Mouse (Mus musculus) heart, adult 2 months (tissue): Measurements from ENCODE around the gene 3110040M04Rik. TPM values are rescaled to one million over a fixed set of nuclear protein-coding genes. Genes with fewer than 3 reads are reported as not detected.

ENCODE experiments used
- DNase-seq, 2 experiments: peaks; one replicate each; pipeline ENCODE4 v3.0.0; 2021
- H3K27ac ChIP-seq: fragments of 200-600 bp; 2 replicates; pipeline ENCODE4 v1.8.1; 2022
- H3K27me3 ChIP-seq: fragments of 200-500 bp; 2 replicates; pipeline ENCODE4 v1.6.1; 2012; ENCODE audit warnings: mild to moderate bottlenecking, low read length, inconsistent platforms, mixed read lengths; ENCODE audit not compliant: control insufficient read depth, insufficient read depth
- H3K36me3 ChIP-seq: fragments of 200-500 bp; 2 replicates; pipeline ENCODE4 v1.6.1; 2012; ENCODE audit warnings: low read length, inconsistent platforms; ENCODE audit not compliant: control insufficient read depth, insufficient read depth
- H3K4me1 ChIP-seq: fragments of 200-500 bp; 2 replicates; pipeline ENCODE4 v1.6.1; 2011; ENCODE audit warnings: low read length; ENCODE audit not compliant: control insufficient read depth, insufficient read depth
- H3K4me3 ChIP-seq: fragments of 200-600 bp; 2 replicates; pipeline ENCODE4 v1.8.1; 2022
- H3K79me2 ChIP-seq: fragments of 200-500 bp; replicated peaks from 2 replicates; pipeline ENCODE4 v1.6.1; 2012; ENCODE audit warnings: mild to moderate bottlenecking, inconsistent platforms, low read length, moderate library complexity, mixed read lengths; ENCODE audit not compliant: control insufficient read depth, insufficient read depth
- H3K9ac ChIP-seq: fragments of 200-500 bp; 2 replicates; pipeline ENCODE4 v1.6.1; 2012; ENCODE audit warnings: low read depth, mild to moderate bottlenecking, control low read depth, inconsistent platforms, low read length, mixed read lengths
- CTCF ChIP-seq: fragments of 200-600 bp; IDR thresholded peaks from 2 replicates; pipeline ENCODE4 v1.8.1; 2022; ENCODE audit warnings: antibody characterized with exemption, mild to moderate bottlenecking, moderate library complexity
- EP300 ChIP-seq: fragments of 200-500 bp; IDR thresholded peaks from 2 replicates; pipeline ENCODE4 v1.6.1; 2011; ENCODE audit warnings: low read depth, low read length, control low read depth; ENCODE audit not compliant: insufficient read depth
- POLR2A ChIP-seq: fragments of 200-500 bp; IDR thresholded peaks from 2 replicates; pipeline ENCODE4 v1.6.1; 2011; ENCODE audit warnings: mild to moderate bottlenecking, low read depth, low read length, control low read depth; ENCODE audit not compliant: insufficient read depth
- WGBS: fragments of 180-500 bp; shearing (Covaris S2); methylation state at CpG from one replicate; pipeline ENCODE4 v1.1.7; 2018; 5-methylcytosine and 5-hydroxymethylcytosine counted together
- intact Hi-C: fragments of 180-260 bp; cut with DNase I; formaldehyde crosslinking; loops from one replicate; pipeline ENCODE4 v1.15.1; 2025
- polyA plus RNA-seq: library from polyadenylated mRNA; depleted of rRNA; stranded (reverse); fragments of >200 nt; gene quantifications from 2 replicates; pipeline ENCODE4 v1.2.3, GENCODE M21; 2012
- total RNA-seq, 2 experiments: library from RNA; stranded (reverse); gene quantifications; 2 replicates each; pipeline ENCODE4 v1.2.3; 2021

The 3110040M04Rik gene
- total and polyA plus RNA-seq, 3 experiments, result not detected

DNA sequence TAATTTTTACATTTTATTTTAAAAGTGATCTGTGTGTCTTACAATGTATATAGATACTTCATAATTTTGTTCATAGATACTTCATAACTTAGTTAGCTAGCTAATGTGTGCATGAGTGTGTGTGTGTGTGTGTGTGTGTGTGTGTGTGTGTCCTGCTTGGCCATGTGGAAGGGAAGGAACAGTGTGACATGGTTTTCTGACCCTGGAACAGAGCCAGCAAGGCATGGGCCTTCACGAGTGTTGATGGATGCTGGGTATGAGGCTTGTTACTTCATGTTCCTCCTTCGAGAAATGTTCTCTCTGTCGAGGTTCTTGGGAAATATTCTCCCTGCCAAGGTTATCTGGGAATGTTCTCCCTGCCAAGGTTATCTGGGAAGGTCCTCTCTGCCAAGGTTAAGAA lies 29.8 kb downstream of the 3110040M04Rik start:
- Histone ChIP-seq H3K4me1 (peaks cover 6% of the 10 kb centered on the region), H3K27me3 (no peaks in the 10 kb centered on the region), H3K9ac (no peak overlapping the region), H3K79me2 (no peaks in the 10 kb centered on the region), H3K27ac (no peak overlapping the region), H3K36me3 (no peaks in the 10 kb centered on the region), H3K4me3 (no peak overlapping the region)
- 52% methylated on average over 3 of the region's 3 CpGs for WGBS
- TF ChIP-seq CTCF (no peak), EP300 (no peak), POLR2A (no peak)
- intact Hi-C loops, result no loop called here
- DNase-seq, result no peak

DNA sequence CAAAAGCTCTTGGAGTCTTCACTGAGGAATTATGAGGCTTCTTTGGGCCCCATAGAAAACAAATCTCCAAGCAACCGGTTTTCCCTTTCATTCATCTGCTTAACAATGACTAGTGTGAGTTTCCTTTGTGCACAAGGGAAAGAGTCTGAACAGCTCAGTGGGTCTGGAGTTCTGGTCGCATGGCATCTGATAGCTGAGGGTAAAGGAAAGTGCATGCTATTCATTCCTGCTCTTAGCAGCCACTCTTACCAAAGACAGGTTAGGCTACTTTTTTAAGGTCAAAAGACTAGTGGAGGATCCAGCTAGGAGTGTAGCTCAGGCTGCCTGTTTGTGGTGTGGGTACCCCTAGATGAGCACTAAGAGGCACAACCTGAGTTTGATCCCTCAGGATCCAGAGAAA lies 31.7 kb downstream of the 3110040M04Rik start:
- H3K27me3 ChIP-seq, result no peaks in the 10 kb centered on the region
- no peak for DNase-seq
- H3K9ac ChIP-seq, result no peak overlapping the region
- no peaks in the 10 kb centered on the region for H3K79me2 ChIP-seq
- TF ChIP-seq POLR2A (no peak), CTCF (no peak), EP300 (no peak)
- WGBS, result 63% methylated on average over 2 of the region's 2 CpGs
- no peaks in the 10 kb centered on the region for H3K36me3 ChIP-seq
- H3K4me1 ChIP-seq, result peaks cover 8% of the 10 kb centered on the region
- no peak overlapping the region for H3K4me3 ChIP-seq
- intact Hi-C loops, result loop anchor here (5.0 kb wide), 1 partner anchor 107 kb away; the partner anchor contains the start of gene Ivns1abp
- H3K27ac ChIP-seq, result peak overlapping the region; percentile 67

DNA sequence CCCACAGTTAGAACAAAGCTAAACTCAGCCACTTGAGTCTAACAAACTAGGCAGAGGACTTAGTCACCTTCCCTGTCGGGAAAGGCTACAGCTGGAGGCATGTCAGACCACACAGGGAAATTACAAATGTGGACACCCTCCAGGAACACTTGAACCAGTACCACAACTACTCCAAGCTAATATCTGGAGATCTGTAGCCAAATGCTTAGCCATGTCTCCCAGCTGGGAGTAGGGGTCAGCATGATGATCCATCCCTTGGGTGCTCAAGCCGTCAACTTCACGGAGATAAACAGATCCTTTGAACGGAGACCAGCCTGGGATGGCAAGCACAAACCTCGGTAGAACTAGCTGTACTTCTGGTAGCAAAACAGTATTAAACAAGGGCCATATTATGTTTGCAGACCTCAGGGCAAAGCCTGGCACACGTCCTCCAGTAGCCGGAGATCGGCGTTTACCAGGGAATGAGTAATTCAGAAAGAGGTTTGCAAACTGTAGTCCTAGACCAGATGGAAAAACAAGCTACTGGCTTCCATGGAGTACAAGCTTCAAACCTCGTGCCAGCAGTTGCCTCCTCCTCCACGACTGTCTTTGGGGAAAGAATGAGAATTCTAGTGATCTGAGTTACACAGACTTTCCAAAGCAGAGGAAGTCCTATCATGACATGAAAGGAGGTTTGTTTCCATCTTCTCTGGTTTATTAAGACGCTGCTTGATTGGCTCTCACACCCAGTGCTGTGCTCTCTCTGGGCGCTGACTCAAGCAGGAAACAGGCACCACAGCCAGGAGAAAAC lies 32.4 kb downstream of the 3110040M04Rik start:
- Histone ChIP-seq H3K36me3 (no peaks in the 10 kb centered on the region), H3K27ac (peak overlapping the region; percentile 67), H3K27me3 (no peaks in the 10 kb centered on the region), H3K4me1 (peaks cover 8% of the 10 kb centered on the region), H3K79me2 (no peaks in the 10 kb centered on the region), H3K4me3 (no peak overlapping the region), H3K9ac (no peak overlapping the region)
- TF ChIP-seq EP300 (0 out of 2 replicates have a peak, but pooled peaks have one; percentile 15), CTCF (no peak), POLR2A (no peak)
- intact Hi-C loops, result loop anchor here (5.0 kb wide), 1 partner anchor 106 kb away; the partner anchor contains the start of gene Ivns1abp
- 35% methylated on average over 13 of the region's 13 CpGs for WGBS
- peak; percentile 57 to 69 for DNase-seq

DNA sequence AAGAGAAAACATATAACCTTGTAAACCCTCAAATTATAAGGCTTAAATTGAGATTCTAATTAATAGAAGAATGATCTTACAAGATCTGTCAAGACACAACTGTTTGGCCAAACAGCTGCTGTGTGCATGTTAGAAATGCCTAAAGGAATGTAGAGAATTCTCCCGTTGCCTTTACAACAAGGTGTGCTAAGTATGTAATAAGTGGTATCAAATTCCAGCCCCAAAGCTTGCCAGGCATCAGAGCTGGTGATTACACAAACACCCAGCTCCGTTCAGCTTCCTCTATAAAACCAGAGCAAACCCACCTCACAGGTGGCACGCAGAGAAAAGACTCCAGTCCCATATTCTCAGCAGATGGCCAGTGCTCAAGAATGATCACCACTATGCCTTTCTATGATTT lies 33.9 kb downstream of the 3110040M04Rik start:
- Histone ChIP-seq H3K4me3 (no peak overlapping the region), H3K36me3 (no peaks in the 10 kb centered on the region), H3K27ac (no peak overlapping the region), H3K9ac (no peak overlapping the region), H3K27me3 (no peaks in the 10 kb centered on the region), H3K4me1 (peaks cover 8% of the 10 kb centered on the region), H3K79me2 (no peaks in the 10 kb centered on the region)
- intact Hi-C loops, result loop anchor here (5.0 kb wide), 1 partner anchor 105 kb away; the partner anchor contains the start of gene Ivns1abp
- no peak for DNase-seq
- no peak for TF ChIP-seq CTCF
- TF ChIP-seq EP300, result no peak
- TF ChIP-seq POLR2A, result no peak
- 82% methylated on average over 3 of the region's 3 CpGs for whole genome bisulfite sequencing

DNA sequence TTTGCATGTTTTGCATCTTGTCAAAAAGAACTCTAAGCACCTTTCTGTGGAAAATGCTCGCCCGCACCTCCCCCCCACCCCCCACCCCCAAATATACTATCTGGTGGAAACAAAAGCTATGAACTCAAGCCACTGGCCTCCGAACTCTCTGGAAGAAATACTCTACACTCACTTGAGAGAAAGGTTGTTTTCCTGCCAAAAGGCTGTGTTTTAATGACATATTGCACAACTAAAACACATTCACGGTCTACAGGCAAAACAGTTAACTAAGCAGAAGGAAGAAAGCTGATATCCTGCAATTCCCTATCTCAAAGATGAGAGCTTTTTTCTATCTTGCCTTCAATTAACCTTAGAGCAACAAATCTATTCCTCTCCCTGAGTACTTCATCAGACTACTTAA lies 39.4 kb downstream of the 3110040M04Rik start:
- Histone ChIP-seq H3K4me3 (no peak overlapping the region), H3K27ac (no peak overlapping the region), H3K27me3 (no peaks in the 10 kb centered on the region), H3K9ac (no peak overlapping the region), H3K79me2 (no peaks in the 10 kb centered on the region), H3K36me3 (no peaks in the 10 kb centered on the region), H3K4me1 (peaks cover 2% of the 10 kb centered on the region; the same call in 1 of the 2 replicates)
- TF ChIP-seq CTCF, result no peak
- no peak for TF ChIP-seq POLR2A
- TF ChIP-seq EP300, result no peak
- intact Hi-C loops, result no loop called here
- no peak for DNase-seq
- 73% methylated on average over 4 of the region's 4 CpGs for WGBS

DNA sequence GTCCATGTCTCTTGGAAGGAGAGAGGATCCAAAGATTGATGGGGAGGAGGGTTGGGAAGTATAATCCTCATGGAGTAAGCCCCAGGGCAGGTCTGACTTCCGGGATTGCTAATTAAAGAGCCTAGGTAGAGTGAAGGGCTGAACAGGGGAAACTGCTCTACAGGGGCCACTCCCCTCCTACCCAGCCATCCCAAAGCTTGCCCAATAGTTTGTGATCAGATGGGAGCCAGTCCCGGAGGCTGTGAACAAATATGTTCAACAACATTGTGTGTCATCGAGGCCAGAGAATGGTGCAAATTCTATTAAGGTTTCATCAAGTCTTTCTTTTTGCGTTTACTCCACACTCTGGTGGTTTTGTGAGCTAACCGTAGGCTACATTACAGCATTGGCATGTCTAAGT lies 40.1 kb downstream of the 3110040M04Rik start:
- no peak overlapping the region for H3K4me3 ChIP-seq
- no peaks in the 10 kb centered on the region for H3K36me3 ChIP-seq
- H3K79me2 ChIP-seq, result no peaks in the 10 kb centered on the region
- no peaks in the 10 kb centered on the region for H3K27me3 ChIP-seq
- DNase-seq, result no peak
- H3K4me1 ChIP-seq, result peaks cover 2% of the 10 kb centered on the region; the same call in 1 of the 2 replicates
- H3K27ac ChIP-seq, result no peak overlapping the region
- intact Hi-C loops, result no loop called here
- 92% methylated on average over 5 of the region's 5 CpGs for WGBS
- TF ChIP-seq EP300, result no peak
- TF ChIP-seq CTCF, result no peak
- TF ChIP-seq POLR2A, result no peak
- no peak overlapping the region for H3K9ac ChIP-seq
